Mouse (Mus musculus): ENCODE measurements around the gene Igfbpl1.

DNA sequence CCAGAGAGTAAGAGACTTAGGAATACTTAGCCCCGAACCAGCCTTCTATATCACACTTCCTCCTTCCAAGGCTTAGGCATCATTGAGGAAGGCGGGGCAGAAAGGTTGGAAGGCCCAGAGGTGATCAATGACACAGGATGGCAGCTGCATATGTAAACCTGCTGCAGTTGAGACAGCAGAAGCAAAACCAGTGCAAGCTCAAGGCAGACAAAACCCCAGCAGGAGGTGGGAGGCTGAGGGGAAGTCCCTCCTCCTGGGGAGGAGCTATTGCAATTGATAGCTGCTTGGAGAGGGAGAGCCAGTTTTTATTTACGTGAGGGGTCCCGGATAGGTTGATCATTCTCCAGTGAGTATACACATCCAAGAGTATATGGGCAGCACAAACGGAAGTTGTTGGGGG is 6.7 kb upstream of the Igfbpl1 start:
- TF ChIP-seq CTCF (IDR thresholded peaks at IDR 0.05; ENCODE audit: low read depth, low read length) = no peak
- TF ChIP-seq POLR2A (IDR thresholded peaks at IDR 0.05; ENCODE audit: borderline replicate concordance, low read depth, low read length) = no peak

Data from bone marrow macrophage, adult 2 months (primary cell).